Mouse (Mus musculus): ENCODE results near the gene Ntrk2. TPM values are rescaled to one million over a fixed set of nuclear protein-coding genes. Genes with fewer than 3 reads are reported as not detected.

Ntrk2 gene
- polyA plus RNA-seq, 1 experiment from 2014 or later, result 0.27 TPM

GRCm38 (mm10) chr13:58945781-58946180 is 139.4 kb downstream of the Ntrk2 start:
- no peak overlapping the region for H3K4me2 ChIP-seq
- H3K27ac ChIP-seq, result no peak overlapping the region
- H3K4me3 ChIP-seq (replicated peaks), result no peak overlapping the region
- ATAC-seq (ENCODE audit: low read depth) (no peak), DNase-seq (no peak)
- H3K27me3 ChIP-seq, result no peaks in the 10 kb centered on the region
- 45% methylated on average over 6 of the region's 6 CpGs for WGBS (ENCODE audit: insufficient replicate concordance)
- H3K9me3 ChIP-seq (replicated peaks), result no peaks in the 10 kb centered on the region
- H3K4me1 ChIP-seq (replicated peaks), result no peaks in the 10 kb centered on the region
- no peaks in the 10 kb centered on the region for H3K36me3 ChIP-seq
- no peak overlapping the region for H3K9ac ChIP-seq

GRCm38 (mm10) chr13:58946589-58946988 is 140.2 kb downstream of the Ntrk2 start:
- ATAC-seq (ENCODE audit: low read depth), result no peak
- Histone ChIP-seq H3K4me2 (no peak overlapping the region), H3K4me3 (replicated peaks) (no peak overlapping the region), H3K27me3 (no peaks in the 10 kb centered on the region), H3K9ac (no peak overlapping the region), H3K9me3 (replicated peaks) (no peaks in the 10 kb centered on the region), H3K36me3 (no peaks in the 10 kb centered on the region), H3K4me1 (replicated peaks) (no peaks in the 10 kb centered on the region), H3K27ac (no peak overlapping the region)
- no peak for DNase-seq
- WGBS (ENCODE audit: insufficient replicate concordance), result 73% methylated on average over 6 of the region's 6 CpGs

- H3K4me1 ChIP-seq (replicated peaks), result no peaks in the 10 kb centered on the region
- no peak overlapping the region for H3K4me3 ChIP-seq (replicated peaks)
- no peak overlapping the region for H3K4me2 ChIP-seq
- H3K27me3 ChIP-seq, result no peaks in the 10 kb centered on the region
- ATAC-seq (ENCODE audit: low read depth), result no peak
- H3K36me3 ChIP-seq, result no peaks in the 10 kb centered on the region
- WGBS (ENCODE audit: insufficient replicate concordance), result 41% methylated on average over 9 of the region's 9 CpGs
- H3K27ac ChIP-seq, result no peak overlapping the region
- H3K9me3 ChIP-seq (replicated peaks), result no peaks in the 10 kb centered on the region
- H3K9ac ChIP-seq, result no peak overlapping the region
- DNase-seq, result peak; percentile 13
These were observed 140.7 kb downstream of the Ntrk2 start for GRCm38 (mm10) chr13:58947056-58947455.

GRCm38 (mm10) chr13:58954331-58954730 is 148.0 kb downstream of the Ntrk2 start:
- WGBS (ENCODE audit: insufficient replicate concordance), result 15% methylated on average over 4 of the region's 4 CpGs
- no peak overlapping the region for H3K4me3 ChIP-seq (replicated peaks)
- H3K4me1 ChIP-seq (replicated peaks), result no peaks in the 10 kb centered on the region
- no peak overlapping the region for H3K27ac ChIP-seq
- no peak for ATAC-seq (ENCODE audit: low read depth)
- H3K9me3 ChIP-seq (replicated peaks), result no peaks in the 10 kb centered on the region
- no peak overlapping the region for H3K4me2 ChIP-seq
- no peak overlapping the region for H3K9ac ChIP-seq
- no peaks in the 10 kb centered on the region for H3K36me3 ChIP-seq
- no peaks in the 10 kb centered on the region for H3K27me3 ChIP-seq
- DNase-seq, result no peak

- no peaks in the 10 kb centered on the region for H3K9me3 ChIP-seq (replicated peaks)
- H3K36me3 ChIP-seq, result no peaks in the 10 kb centered on the region
- no peak overlapping the region for H3K9ac ChIP-seq
- WGBS (ENCODE audit: insufficient replicate concordance), result 10% methylated on average over 6 of the region's 6 CpGs
- H3K4me1 ChIP-seq (replicated peaks), result no peaks in the 10 kb centered on the region
- H3K27me3 ChIP-seq, result no peaks in the 10 kb centered on the region
- H3K4me3 ChIP-seq (replicated peaks), result no peak overlapping the region
- ATAC-seq (ENCODE audit: low read depth) (no peak), DNase-seq (no peak)
- H3K27ac ChIP-seq, result no peak overlapping the region
- H3K4me2 ChIP-seq, result no peak overlapping the region
These were observed 148.4 kb downstream of the Ntrk2 start for GRCm38 (mm10) chr13:58954764-58955163.

GRCm38 (mm10) chr13:58955237-58955777 is 148.9 kb downstream of the Ntrk2 start:
- Histone ChIP-seq H3K27me3 (no peaks in the 10 kb centered on the region), H3K4me3 (replicated peaks) (no peak overlapping the region), H3K27ac (no peak overlapping the region), H3K4me1 (replicated peaks) (no peaks in the 10 kb centered on the region), H3K9ac (no peak overlapping the region), H3K36me3 (no peaks in the 10 kb centered on the region), H3K9me3 (replicated peaks) (no peaks in the 10 kb centered on the region), H3K4me2 (no peak overlapping the region)
- DNase-seq (no peak), ATAC-seq (ENCODE audit: low read depth) (no peak)
- 45% methylated on average over 8 of the region's 8 CpGs for WGBS (ENCODE audit: insufficient replicate concordance)

GRCm38 (mm10) chr13:58958171-58958904 is 152.0 kb downstream of the Ntrk2 start:
- ATAC-seq (ENCODE audit: low read depth) (no peak), DNase-seq (no peak)
- 66% methylated on average over 11 of the region's 11 CpGs for WGBS (ENCODE audit: insufficient replicate concordance)
- no peaks in the 10 kb centered on the region for H3K27me3 ChIP-seq
- no peak overlapping the region for H3K9ac ChIP-seq
- no peaks in the 10 kb centered on the region for H3K36me3 ChIP-seq
- no peak overlapping the region for H3K27ac ChIP-seq
- no peak overlapping the region for H3K4me3 ChIP-seq (replicated peaks)
- H3K9me3 ChIP-seq (replicated peaks), result no peaks in the 10 kb centered on the region
- no peak overlapping the region for H3K4me2 ChIP-seq
- H3K4me1 ChIP-seq (replicated peaks), result no peaks in the 10 kb centered on the region

GRCm38 (mm10) chr13:58960321-58960720 is 154.0 kb downstream of the Ntrk2 start:
- Histone ChIP-seq H3K27ac (no peak overlapping the region), H3K4me3 (replicated peaks) (no peak overlapping the region), H3K9me3 (replicated peaks) (no peaks in the 10 kb centered on the region), H3K27me3 (no peaks in the 10 kb centered on the region), H3K4me2 (no peak overlapping the region), H3K4me1 (replicated peaks) (no peaks in the 10 kb centered on the region), H3K9ac (no peak overlapping the region), H3K36me3 (no peaks in the 10 kb centered on the region)
- no peak for DNase-seq
- WGBS (ENCODE audit: insufficient replicate concordance), result 55% methylated on average over 6 of the region's 6 CpGs
- no peak for ATAC-seq (ENCODE audit: low read depth)

- Histone ChIP-seq H3K4me3 (replicated peaks) (no peak overlapping the region), H3K27me3 (no peaks in the 10 kb centered on the region), H3K9me3 (replicated peaks) (no peaks in the 10 kb centered on the region), H3K9ac (no peak overlapping the region), H3K4me2 (no peak overlapping the region), H3K4me1 (replicated peaks) (no peaks in the 10 kb centered on the region), H3K36me3 (no peaks in the 10 kb centered on the region), H3K27ac (no peak overlapping the region)
- no peak for DNase-seq
- ATAC-seq (ENCODE audit: low read depth), result no peak
- WGBS (ENCODE audit: insufficient replicate concordance), result 66% methylated on average over 12 of the region's 12 CpGs
These were observed 158.5 kb downstream of the Ntrk2 start for GRCm38 (mm10) chr13:58964701-58965359.

- DNase-seq (no peak), ATAC-seq (ENCODE audit: low read depth) (no peak)
- H3K4me3 ChIP-seq (replicated peaks), result no peak overlapping the region
- no peak overlapping the region for H3K4me2 ChIP-seq
- H3K27me3 ChIP-seq, result no peaks in the 10 kb centered on the region
- H3K9me3 ChIP-seq (replicated peaks), result no peaks in the 10 kb centered on the region
- H3K9ac ChIP-seq, result no peak overlapping the region
- H3K36me3 ChIP-seq, result no peaks in the 10 kb centered on the region
- no peak overlapping the region for H3K27ac ChIP-seq
- H3K4me1 ChIP-seq (replicated peaks), result no peaks in the 10 kb centered on the region
- WGBS (ENCODE audit: insufficient replicate concordance), result 70% methylated on average over 3 of the region's 3 CpGs
These were observed 159.5 kb downstream of the Ntrk2 start for GRCm38 (mm10) chr13:58965826-58966225.

GRCm38 (mm10) chr13:58966466-58966865 is 160.1 kb downstream of the Ntrk2 start:
- no peaks in the 10 kb centered on the region for H3K27me3 ChIP-seq
- no peak overlapping the region for H3K4me3 ChIP-seq (replicated peaks)
- no peaks in the 10 kb centered on the region for H3K36me3 ChIP-seq
- no peaks in the 10 kb centered on the region for H3K4me1 ChIP-seq (replicated peaks)
- ATAC-seq (ENCODE audit: low read depth) (no peak), DNase-seq (no peak)
- no peak overlapping the region for H3K4me2 ChIP-seq
- no peak overlapping the region for H3K9ac ChIP-seq
- no peak overlapping the region for H3K27ac ChIP-seq
- 66% methylated on average over 3 of the region's 3 CpGs for WGBS (ENCODE audit: insufficient replicate concordance)
- H3K9me3 ChIP-seq (replicated peaks), result no peaks in the 10 kb centered on the region

- no peaks in the 10 kb centered on the region for H3K27me3 ChIP-seq
- H3K4me2 ChIP-seq, result no peak overlapping the region
- DNase-seq, result no peak
- H3K4me1 ChIP-seq (replicated peaks), result no peaks in the 10 kb centered on the region
- no peaks in the 10 kb centered on the region for H3K9me3 ChIP-seq (replicated peaks)
- no peak overlapping the region for H3K9ac ChIP-seq
- H3K27ac ChIP-seq, result no peak overlapping the region
- no peak overlapping the region for H3K4me3 ChIP-seq (replicated peaks)
- 39% methylated on average over 5 of the region's 5 CpGs for WGBS (ENCODE audit: insufficient replicate concordance)
- no peak for ATAC-seq (ENCODE audit: low read depth)
- H3K36me3 ChIP-seq, result no peaks in the 10 kb centered on the region
These were observed 161.8 kb downstream of the Ntrk2 start for GRCm38 (mm10) chr13:58968168-58968567.

Measured in liver, embryonic 13.5 days (tissue).